Mouse (Mus musculus) liver, postnatal 0 days (tissue): ENCODE measurements around the gene Fancf.

Experiments
- CTCF ChIP-seq: sonication (generic); IDR thresholded peaks from 2 replicates; pipeline ENCODE4 v1.5.1; 2016; ENCODE audit warnings: antibody characterized with exemption, low read depth
- EP300 ChIP-seq: IDR thresholded peaks from 2 replicates; pipeline ENCODE4 v1.6.1; 2016; ENCODE audit warnings: antibody characterized with exemption, low read depth, mild to moderate bottlenecking

DNA sequence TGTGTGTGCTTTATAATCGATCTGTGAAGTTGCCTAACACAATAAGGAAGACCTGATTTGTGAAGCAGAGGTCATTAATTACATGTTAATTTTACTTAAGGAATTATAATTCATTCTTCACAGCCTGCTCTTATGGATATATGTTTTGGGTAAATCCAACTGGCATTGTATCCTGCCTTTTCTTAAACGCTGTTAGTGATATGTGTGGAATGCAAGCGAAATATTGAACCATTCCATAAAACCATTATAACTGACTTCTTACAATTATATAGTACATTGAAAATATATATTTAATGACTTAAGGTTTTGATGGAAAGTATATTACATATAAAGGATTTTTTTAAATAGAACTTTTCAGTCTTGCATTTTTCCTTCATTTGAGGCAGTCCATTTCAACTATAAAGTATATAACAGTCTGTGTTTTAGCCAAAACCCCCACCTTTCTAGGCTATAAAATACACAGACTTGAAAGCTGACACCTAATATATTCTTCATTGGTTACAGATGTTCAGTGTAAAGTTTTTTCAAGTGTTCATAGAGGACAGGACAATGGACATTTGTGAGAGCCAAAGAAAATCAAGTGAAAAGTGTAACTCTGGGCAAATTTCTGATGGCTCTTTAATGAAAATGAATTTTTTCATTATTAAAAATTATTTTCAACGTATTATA is 32.2 kb upstream of the Fancf start:
- TF ChIP-seq CTCF, result no peak
- no peak for TF ChIP-seq EP300
